Mouse (Mus musculus) adrenal gland, postnatal 10 days (tissue): ENCODE data around the gene Astn2. TPM values are rescaled to one million over a fixed set of nuclear protein-coding genes. Genes with fewer than 3 reads are reported as not detected.

Experiments
- DNase-seq: peaks from one replicate; pipeline ENCODE4 v3.0.0; 2021; ENCODE audit warnings: mixed read lengths
- total RNA-seq, 2 experiments: library from RNA; stranded (reverse); gene quantifications; 2 replicates each; pipeline ENCODE4 v1.2.3; 2021

Gene Astn2
- total RNA-seq, 2 experiments from 2014 or later: 2.7 to 3.2 TPM

GRCm38 (mm10) chr4:66310315-66311020, 93.9 kb downstream of the Astn2 start:
- DNase-seq: no peak

GRCm38 (mm10) chr4:66306377-66306776, 98.0 kb downstream of the Astn2 start:
- no peak for DNase-seq

- DNase-seq: peak; percentile 7
Measured at GRCm38 (mm10) chr4:66302686-66303310, 101.6 kb downstream of the Astn2 start.

GRCm38 (mm10) chr4:66285034-66285433, 119.4 kb downstream of the Astn2 start:
- DNase-seq: no peak

- no peak for DNase-seq
Measured at GRCm38 (mm10) chr4:66276096-66276495, 128.3 kb downstream of the Astn2 start.

DNA sequence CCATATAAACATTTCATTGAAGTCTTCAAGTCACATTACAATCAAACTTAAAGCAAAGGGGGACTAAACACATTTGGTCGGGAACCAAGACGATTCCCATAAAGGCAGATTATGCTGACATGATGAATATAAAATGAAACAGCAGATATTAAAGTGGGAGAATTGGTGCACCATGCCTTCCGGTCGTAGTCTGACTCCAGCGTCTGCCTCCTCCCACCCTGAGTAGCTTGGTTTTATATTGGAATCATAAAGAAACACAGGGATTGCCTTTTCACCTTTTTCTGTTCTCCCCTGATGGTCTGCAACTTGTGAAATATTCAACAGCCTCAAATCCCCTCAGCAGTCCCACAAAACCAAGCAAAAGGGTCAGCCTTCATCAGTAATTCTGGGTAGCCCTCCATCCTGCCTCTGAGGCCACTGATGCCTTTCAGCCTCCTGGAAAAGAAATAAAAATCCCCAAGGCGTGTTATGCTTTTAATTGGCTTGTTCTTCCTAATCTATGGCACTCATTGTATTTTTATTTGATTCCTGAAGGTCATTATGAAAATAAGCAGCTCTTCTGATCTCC, 132.8 kb downstream of the Astn2 start:
- DNase-seq: no peak

DNA sequence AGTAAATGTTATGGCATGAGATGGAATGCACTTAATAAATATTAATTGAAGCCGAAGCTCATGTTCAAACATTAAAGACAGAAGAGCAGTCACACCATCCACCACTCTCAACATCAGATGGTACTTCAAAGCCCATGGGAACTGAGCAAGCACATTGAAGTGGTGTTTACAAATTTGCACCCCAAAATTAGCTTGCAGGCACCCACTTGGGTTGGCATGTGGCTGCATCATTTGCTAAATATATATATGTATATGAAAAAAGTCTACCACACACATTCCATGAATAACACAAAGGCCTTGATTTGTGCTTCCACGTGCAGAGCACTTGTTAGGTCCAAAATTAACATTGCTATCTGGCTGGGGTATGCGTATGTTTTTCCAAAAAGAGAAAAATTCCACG, 140.4 kb downstream of the Astn2 start:
- DNase-seq: no peak

DNA sequence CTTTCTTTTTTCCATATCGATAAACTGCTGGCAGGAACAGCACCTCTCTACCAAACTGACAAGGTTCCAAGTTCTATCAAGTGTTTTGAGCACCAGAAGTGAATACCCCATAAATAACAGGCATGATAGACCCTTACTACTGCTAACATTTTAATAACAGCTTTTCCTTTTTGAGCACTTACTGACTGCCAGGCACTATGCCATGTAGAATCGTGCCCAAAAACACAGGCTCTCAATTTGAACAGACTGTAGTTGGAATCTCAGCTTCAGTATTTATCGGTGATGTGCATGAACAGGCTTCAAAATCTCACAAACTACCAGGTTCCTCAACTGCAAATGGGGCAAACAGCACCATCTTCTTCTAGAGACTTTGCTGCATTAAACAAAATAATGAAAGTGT, 143.1 kb downstream of the Astn2 start:
- DNase-seq: no peak

DNA sequence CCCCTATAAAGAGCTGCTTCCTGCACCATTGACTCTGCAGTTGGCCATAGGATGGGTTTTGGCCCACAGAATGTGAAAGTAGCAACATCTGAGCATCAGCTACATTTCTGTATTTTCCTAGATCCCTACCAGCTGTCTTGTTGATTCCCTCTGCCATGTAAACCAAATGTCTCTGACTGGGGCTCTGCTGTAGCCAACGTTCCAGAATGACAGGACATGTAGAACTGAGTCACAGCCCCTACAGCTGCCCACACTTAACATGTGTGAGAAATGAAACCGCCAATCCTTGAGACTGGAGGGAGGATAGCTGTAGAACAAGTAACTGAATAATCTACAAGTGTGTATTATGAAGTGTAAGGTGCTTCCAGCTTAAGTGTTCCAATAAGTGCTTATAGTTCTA, 145.5 kb downstream of the Astn2 start:
- DNase-seq: no peak

GRCm38 (mm10) chr4:66254695-66255492, 149.5 kb downstream of the Astn2 start:
- no peak for DNase-seq

DNA sequence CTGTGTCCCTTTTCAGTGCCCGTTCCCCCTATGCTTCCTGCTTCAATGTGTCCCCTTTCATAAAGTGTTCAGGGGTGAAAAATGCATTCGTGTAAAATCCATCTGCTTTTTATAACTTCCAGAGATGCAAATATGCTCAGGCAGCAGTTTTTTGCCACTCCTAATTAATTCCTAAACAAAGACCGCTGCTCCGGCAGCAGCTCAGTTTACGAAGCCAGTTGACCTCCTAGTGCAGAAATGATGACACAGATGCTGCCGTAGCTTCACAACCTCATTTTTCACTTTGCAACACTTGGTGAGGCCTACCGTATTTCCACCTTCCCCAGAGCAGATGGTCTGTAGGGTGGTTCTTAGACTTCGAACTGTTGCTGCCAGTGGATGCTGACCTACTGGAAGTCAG, 155.9 kb downstream of the Astn2 start:
- no peak for DNase-seq

DNA sequence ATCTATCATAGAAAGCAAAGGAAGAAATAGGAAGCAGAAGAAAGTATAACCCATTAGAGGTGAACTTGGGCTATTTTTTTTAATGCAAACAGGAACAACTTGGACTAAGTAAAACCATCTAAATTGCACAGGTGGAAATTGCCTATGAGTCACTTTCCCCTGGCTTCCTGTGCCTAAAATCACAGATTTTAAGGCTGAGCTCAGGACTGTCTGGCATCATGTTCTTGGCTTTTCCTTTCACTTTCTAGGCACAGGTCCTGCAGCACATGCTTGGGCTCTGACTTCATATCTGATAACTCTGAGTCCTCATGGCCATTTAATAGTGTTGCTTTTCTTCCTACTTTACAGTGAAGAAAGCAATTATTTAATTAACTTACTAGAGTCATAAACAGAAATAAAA, 161.7 kb downstream of the Astn2 start:
- no peak for DNase-seq

- no peak for DNase-seq
Measured at GRCm38 (mm10) chr4:66232799-66233198, 171.6 kb downstream of the Astn2 start.

DNA sequence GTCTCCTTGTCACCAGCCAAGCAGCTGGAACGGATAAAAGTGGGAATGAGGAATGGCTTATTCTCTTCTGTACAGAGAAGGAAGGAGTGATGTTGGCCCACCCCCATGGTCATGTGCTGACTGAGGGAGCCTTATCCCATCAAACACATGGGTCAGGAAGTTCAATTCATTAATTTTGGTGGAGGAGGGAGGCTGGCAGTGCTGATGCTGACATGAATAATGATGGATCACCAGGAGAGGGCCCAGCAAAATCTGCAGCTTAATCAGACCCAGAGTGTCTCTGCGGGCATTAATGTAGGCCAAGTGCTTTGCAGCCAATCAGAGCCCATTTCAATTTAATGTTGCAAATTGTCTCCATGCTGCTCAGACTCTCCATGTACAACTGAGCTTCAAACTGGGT, 172.1 kb downstream of the Astn2 start:
- DNase-seq: no peak

GRCm38 (mm10) chr4:66230735-66231134, 173.7 kb downstream of the Astn2 start:
- DNase-seq: no peak

- DNase-seq: no peak
Measured at GRCm38 (mm10) chr4:66222602-66223317, 181.7 kb downstream of the Astn2 start.

DNA sequence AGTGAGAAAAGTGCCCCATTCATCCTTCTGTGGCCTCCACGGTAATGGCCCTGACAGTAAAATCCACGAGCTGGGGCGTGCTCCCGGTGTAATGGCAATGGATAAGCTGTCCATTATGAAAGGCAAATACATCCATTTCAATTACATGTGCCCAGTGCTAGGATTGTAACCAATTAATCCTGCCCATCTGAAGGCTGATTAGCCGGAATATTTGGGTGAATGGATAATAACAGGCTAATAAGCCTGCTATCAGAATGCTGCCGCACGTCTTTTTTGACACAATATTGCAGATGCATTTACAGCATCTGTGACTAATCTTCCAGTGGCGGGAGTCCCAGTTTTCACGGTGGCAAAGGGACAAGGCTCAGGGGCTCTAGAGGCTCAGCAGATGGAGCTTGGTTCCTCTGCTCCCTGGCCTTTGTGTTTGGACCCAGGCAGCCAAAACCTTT, 189.2 kb downstream of the Astn2 start:
- peak; percentile 2 for DNase-seq

- no peak for DNase-seq
Measured at GRCm38 (mm10) chr4:66189636-66190035, 214.8 kb downstream of the Astn2 start.

- DNase-seq: no peak
Measured at GRCm38 (mm10) chr4:66175887-66176533, 228.4 kb downstream of the Astn2 start.

DNA sequence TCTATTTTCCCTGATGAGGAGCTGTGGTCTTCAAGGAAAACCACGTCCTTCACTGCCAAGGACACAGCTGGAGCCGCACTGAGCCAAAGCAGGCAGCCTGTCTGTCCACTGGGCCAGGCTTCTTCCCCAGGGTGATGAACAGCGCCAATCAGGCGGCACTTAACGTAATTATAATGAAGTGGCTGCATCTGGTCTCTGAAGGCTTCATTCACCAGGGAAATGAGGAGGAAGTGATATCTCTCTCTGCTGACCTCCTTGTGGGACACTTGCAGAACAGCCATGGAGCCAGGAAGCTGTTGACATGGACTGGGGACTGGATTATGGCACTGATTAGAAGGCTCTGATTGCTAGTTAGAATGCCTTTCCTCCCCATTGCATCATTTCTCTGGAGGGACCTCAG, 232.8 kb downstream of the Astn2 start:
- peak; percentile 4 for DNase-seq

GRCm38 (mm10) chr4:66170787-66171186, 233.6 kb downstream of the Astn2 start:
- DNase-seq: no peak

- no peak for DNase-seq
Measured at GRCm38 (mm10) chr4:66169485-66169884, 234.9 kb downstream of the Astn2 start.
